Mouse (Mus musculus) gastrocnemius, adult 2 months (tissue): ENCODE measurements around the gene Arvcf. TPM values are rescaled to one million over a fixed set of nuclear protein-coding genes. Genes with fewer than 3 reads are reported as not detected.

Source experiments
- DNase-seq: peaks from one replicate; pipeline ENCODE4 v3.0.0; 2022
- H3K27ac ChIP-seq: fragments of 200-600 bp; 2 replicates; pipeline ENCODE4 v1.8.1; 2022; ENCODE audit warnings: mild to moderate bottlenecking
- H3K4me3 ChIP-seq: fragments of 200-600 bp; 2 replicates; pipeline ENCODE4 v1.8.1; 2022; ENCODE audit warnings: mild to moderate bottlenecking, moderate library complexity
- CTCF ChIP-seq: fragments of 200-600 bp; IDR thresholded peaks from 2 replicates; pipeline ENCODE4 v1.8.1; 2022; ENCODE audit warnings: antibody characterized with exemption, mild to moderate bottlenecking, moderate library complexity
- intact Hi-C: fragments of 180-260 bp; cut with DNase I; formaldehyde crosslinking; loops from one replicate; pipeline ENCODE4 v1.15.1; 2025
- microRNA-seq: library from miRNA; unstranded; fragments of <30 nt; microRNA quantifications from one replicate; pipeline ENCODE4 v1.2.0, GENCODE M21; 2021
- total RNA-seq, 2 experiments: library from RNA; stranded (reverse); gene quantifications; 2 replicates each; pipeline ENCODE4 v1.2.3; 2021

Gene Arvcf
- total RNA-seq, 2 experiments from 2014 or later: 7.0 to 8.9 TPM

- no peak for DNase-seq
- Histone ChIP-seq H3K27ac (no peak overlapping the region), H3K4me3 (no peak overlapping the region)
- TF ChIP-seq CTCF: no peak
- intact Hi-C loops: no loop called here
Observed at GRCm38 (mm10) chr16:18447243-18447642, 99.3 kb downstream of the Arvcf start.

DNA sequence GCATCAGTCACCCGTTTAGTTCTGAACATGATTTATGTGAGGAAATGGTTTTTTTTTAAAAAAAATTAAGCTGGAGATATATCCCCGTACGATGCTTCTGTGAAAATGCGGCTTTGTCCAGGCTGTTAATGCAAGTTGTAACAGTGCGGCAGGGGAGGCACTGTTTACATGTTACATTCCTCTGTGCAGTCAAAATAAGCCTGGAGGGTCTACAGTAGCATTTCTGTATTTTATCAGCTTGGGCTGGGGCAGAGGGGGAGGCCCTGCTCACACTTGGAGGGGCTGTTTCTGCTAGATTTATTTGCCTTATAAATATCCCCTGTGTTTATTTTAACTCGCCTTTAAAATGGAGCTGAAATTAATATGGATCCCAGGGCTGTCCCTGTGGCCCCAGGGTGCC is 100.1 kb downstream of the Arvcf start:
- intact Hi-C loops: no loop called here
- no peak for TF ChIP-seq CTCF
- Histone ChIP-seq H3K4me3 (no peak overlapping the region), H3K27ac (peak overlapping the region; percentile 65)
- DNase-seq: no peak

DNA sequence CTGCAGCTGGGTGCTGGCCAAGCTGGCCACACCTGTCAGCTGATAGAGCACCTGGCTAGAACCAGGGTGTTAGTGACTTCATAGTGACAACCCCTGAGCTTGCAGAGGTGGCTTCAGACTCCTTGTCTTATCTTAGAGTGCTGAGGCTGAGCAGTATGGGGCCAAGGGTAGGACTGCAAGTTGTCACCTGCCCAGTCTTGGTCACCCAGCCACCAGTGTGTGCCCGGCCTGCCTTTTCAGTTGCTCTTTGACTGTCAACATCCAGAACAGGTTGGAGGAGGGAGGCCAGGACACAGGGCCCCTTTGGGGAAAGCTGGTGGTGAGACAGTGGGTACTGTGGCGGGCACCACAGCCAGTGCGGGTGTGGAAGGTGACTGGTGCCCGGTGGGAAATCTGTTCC is 101.0 kb downstream of the Arvcf start:
- TF ChIP-seq CTCF: no peak
- DNase-seq: no peak
- intact Hi-C loops: no loop called here
- H3K27ac ChIP-seq: peak overlapping the region; percentile 65; the same call in 1 of the 2 replicates
- H3K4me3 ChIP-seq: no peak overlapping the region

DNA sequence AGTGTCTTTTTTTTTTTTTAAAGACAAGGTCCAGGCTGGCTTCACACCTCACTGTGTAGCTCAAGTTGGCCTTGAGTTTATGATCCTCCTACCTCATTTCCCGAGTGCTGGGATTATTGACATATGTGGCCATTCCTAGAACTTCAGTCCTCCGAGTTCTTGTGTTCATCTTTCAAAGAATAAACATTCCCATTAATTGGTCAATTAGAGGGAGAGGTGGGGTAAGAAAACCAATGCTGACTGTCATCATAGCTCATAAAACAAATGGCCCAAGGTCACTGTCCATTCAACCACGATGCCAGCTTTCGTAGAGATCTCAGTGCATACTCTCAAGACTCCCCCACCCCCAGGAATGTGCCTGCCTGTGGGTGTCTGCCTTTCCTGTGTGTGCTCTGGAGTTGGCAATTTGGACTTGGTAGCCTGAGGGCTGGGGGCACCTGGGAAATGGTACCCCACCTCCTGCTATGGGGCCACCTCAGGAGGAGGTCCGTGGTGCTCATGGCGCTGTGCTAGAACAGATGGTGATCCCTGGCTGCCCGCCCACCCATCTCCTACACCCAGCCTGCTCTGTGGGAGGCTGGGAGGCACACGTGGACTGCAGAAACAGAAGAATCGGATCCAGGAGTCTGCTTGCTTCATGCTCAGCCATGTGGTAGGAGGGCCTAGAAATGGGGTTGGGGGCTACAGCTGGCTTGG is 103.7 kb downstream of the Arvcf start:
- intact Hi-C loops: no loop called here
- no peak for DNase-seq
- no peak overlapping the region for H3K27ac ChIP-seq
- TF ChIP-seq CTCF: no peak
- H3K4me3 ChIP-seq: no peak overlapping the region

DNA sequence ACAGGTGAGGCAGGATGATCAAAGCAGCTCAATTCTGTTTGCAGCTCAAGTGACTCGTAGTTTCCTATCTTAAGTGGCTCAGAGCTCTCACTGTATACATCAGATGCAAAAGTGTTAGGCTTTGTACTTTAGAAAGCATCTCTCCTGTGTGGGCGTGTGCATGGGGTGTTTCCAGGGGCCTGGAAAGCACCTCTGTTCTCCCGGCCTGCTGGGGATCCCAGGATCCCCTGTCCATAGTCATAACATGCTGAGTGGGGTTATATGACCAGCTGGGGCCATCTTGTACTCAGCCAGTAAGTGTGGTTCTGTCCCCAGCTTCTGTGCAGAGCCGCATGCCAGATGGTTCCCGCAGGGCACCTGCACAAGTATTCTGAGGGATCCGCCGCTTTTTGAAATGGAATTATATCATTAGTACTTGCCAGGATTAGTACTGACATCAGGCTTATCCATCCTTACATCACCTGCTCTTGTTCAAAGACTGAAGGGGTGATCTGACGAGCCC is 104.4 kb downstream of the Arvcf start:
- no peak for DNase-seq
- Histone ChIP-seq H3K27ac (no peak overlapping the region), H3K4me3 (no peak overlapping the region)
- TF ChIP-seq CTCF: no peak
- intact Hi-C loops: no loop called here

- H3K4me3 ChIP-seq: no peak overlapping the region
- intact Hi-C loops: no loop called here
- no peak overlapping the region for H3K27ac ChIP-seq
- TF ChIP-seq CTCF: no peak
- peak; percentile 16 for DNase-seq
Observed at GRCm38 (mm10) chr16:18453846-18454245, 105.9 kb downstream of the Arvcf start.

- intact Hi-C loops: loop anchor here (5.0 kb wide), 1 partner anchor 52 kb away; no protein-coding TSS in a partner anchor
- TF ChIP-seq CTCF: no peak
- H3K27ac ChIP-seq: no peak overlapping the region
- no peak for DNase-seq
- no peak overlapping the region for H3K4me3 ChIP-seq
Observed at GRCm38 (mm10) chr16:18455407-18455806, 107.4 kb downstream of the Arvcf start.

Small RNAs within 50 kb of the gene (microRNA-seq; reads per million reads assigned to microRNA genes)
- gene Gm26219 (not detected), gene Mir185 (1,714 reads per million, percentile 81 among the genes with 10 or more reads in this experiment)

Other genes with a start within 250 kb of the Arvcf start
- not detected for gene Rtn4r, start 220.5 kb upstream of the Arvcf start, total RNA-seq
- not detected for gene Ccdc188, start 130.3 kb upstream of the Arvcf start, total RNA-seq
- gene Zdhhc8, start 113.0 kb upstream of the Arvcf start, total RNA-seq: 10 to 100 TPM; 21.6 to 28.7 TPM
- gene Trmt2a, start 99.5 kb upstream of the Arvcf start, total RNA-seq: 10 to 100 TPM in 1 of 2 experiments, 1 to 10 TPM in 1; 9.7 to 12.0 TPM
- gene Ranbp1, start 99.5 kb upstream of the Arvcf start, total RNA-seq: 10 to 100 TPM; 17.9 to 28.5 TPM
- not detected for gene Gm49776, start 89.9 kb upstream of the Arvcf start, total RNA-seq
- 10 to 100 TPM; 12.1 to 13.0 TPM for gene Dgcr8, start 58.9 kb upstream of the Arvcf start, total RNA-seq
- gene Tango2, start 79 bp upstream of the Arvcf start, total RNA-seq: 10 to 100 TPM; 41.8 to 59.7 TPM
- 10 to 100 TPM; 18.9 to 21.4 TPM for gene Txnrd2, start 78.2 kb downstream of the Arvcf start, total RNA-seq
- 10 to 100 TPM; 35.4 to 43.5 TPM for gene Comt, start 78.7 kb downstream of the Arvcf start, total RNA-seq
- 1 to 10 TPM; 4.0 to 4.4 TPM for gene Gnb1l, start 150.5 kb downstream of the Arvcf start, total RNA-seq
- gene Rtl10, start 150.7 kb downstream of the Arvcf start, total RNA-seq: 1 to 10 TPM; 3.2 to 4.1 TPM
- 1 to 10 TPM; 1.2 to 4.7 TPM for gene Tbx1, start 242.5 kb downstream of the Arvcf start, total RNA-seq